Mouse (Mus musculus) forebrain, embryonic 15.5 days (tissue): ENCODE results near the gene Nectin3. TPM values are rescaled to one million over a fixed set of nuclear protein-coding genes. Genes with fewer than 3 reads are reported as not detected.
"Not testable (repeated sequence)": the region's sequence is repeated elsewhere in the genome, so short reads cannot be mapped to it uniquely, and the experiment has no call there.

Source experiments
- ATAC-seq: fragments of 200-750 bp; cut with Nextera tagmentation; replicated peaks from 2 replicates; pipeline ENCODE4 v1.8.0; 2017; ENCODE audit warnings: mild to moderate bottlenecking, moderate TSS enrichment, moderate library complexity
- H3K27ac ChIP-seq: fragments of 300-500 bp; sonication (generic); replicated peaks from 2 replicates; pipeline ENCODE4 v1.5.1; 2015; ENCODE audit warnings: mild to moderate bottlenecking, inconsistent platforms
- H3K27me3 ChIP-seq: fragments of 300-500 bp; sonication (generic); 2 replicates; pipeline ENCODE4 v1.6.1; 2015; ENCODE audit warnings: inconsistent platforms
- H3K36me3 ChIP-seq: fragments of 300-500 bp; sonication (generic); 2 replicates; pipeline ENCODE4 v1.6.1; 2015; ENCODE audit warnings: mild to moderate bottlenecking, inconsistent platforms
- H3K4me1 ChIP-seq: fragments of 300-500 bp; sonication (generic); 2 replicates; pipeline ENCODE4 v1.6.1; 2015; ENCODE audit warnings: inconsistent platforms
- H3K4me2 ChIP-seq: fragments of 300-500 bp; sonication (generic); replicated peaks from 2 replicates; pipeline ENCODE4 v1.6.1; 2015; ENCODE audit warnings: mild to moderate bottlenecking, inconsistent platforms
- H3K4me3 ChIP-seq: fragments of 300-500 bp; sonication (generic); 2 replicates; pipeline ENCODE4 v1.5.1; 2015; ENCODE audit warnings: mild to moderate bottlenecking, inconsistent platforms
- H3K9ac ChIP-seq: fragments of 300-500 bp; sonication (generic); replicated peaks from 2 replicates; pipeline ENCODE4 v1.6.1; 2015; ENCODE audit warnings: mild to moderate bottlenecking, inconsistent platforms
- H3K9me3 ChIP-seq: fragments of 300-500 bp; sonication (generic); 2 replicates; pipeline ENCODE4 v1.6.1; 2016; ENCODE audit warnings: inconsistent platforms
- whole genome bisulfite sequencing: fragments of 180-500 bp; shearing (Covaris S2); methylation state at CpG from one replicate; pipeline ENCODE4 v1.1.7; 2015; ENCODE audit warnings: mixed read lengths; 5-methylcytosine and 5-hydroxymethylcytosine counted together
- polyA plus RNA-seq: library from polyadenylated mRNA; unstranded; fragments of >200 nt; fragmentation: Nextera tagmentation; extraction: Ambion mirVana; gene quantifications from 2 replicates; pipeline ENCODE4 v1.2.1, GENCODE M21; 2015

The Nectin3 gene
- polyA plus RNA-seq, 1 experiment from 2014 or later: 27.5 TPM

GRCm38 (mm10) chr16:46407997-46408396 is 90.3 kb downstream of the Nectin3 start:
- Histone ChIP-seq H3K4me1 (0 out of 2 replicates have a peak, but pooled peaks cover 5% of the 10 kb centered on the region), H3K27me3 (no peaks in the 10 kb centered on the region), H3K36me3 (no peaks in the 10 kb centered on the region), H3K9ac (no peak overlapping the region), H3K27ac (no peak overlapping the region), H3K4me2 (no peak overlapping the region), H3K9me3 (no peaks in the 10 kb centered on the region), H3K4me3 (no peak overlapping the region)
- no peak for ATAC-seq
- 95% methylated on average over 15 of the region's 15 CpGs for WGBS

- no peak for ATAC-seq
- Histone ChIP-seq H3K9ac (no peak overlapping the region), H3K4me2 (no peak overlapping the region), H3K27ac (no peak overlapping the region), H3K9me3 (no peaks in the 10 kb centered on the region), H3K27me3 (no peaks in the 10 kb centered on the region), H3K4me3 (no peak overlapping the region), H3K36me3 (no peaks in the 10 kb centered on the region), H3K4me1 (0 out of 2 replicates have a peak, but pooled peaks cover 5% of the 10 kb centered on the region)
- WGBS: 89% methylated on average over 7 of the region's 7 CpGs
These were observed 91.3 kb downstream of the Nectin3 start for GRCm38 (mm10) chr16:46406844-46407639.

- H3K9ac ChIP-seq: no peak overlapping the region
- no peaks in the 10 kb centered on the region for H3K4me1 ChIP-seq
- H3K4me2 ChIP-seq: no peak overlapping the region
- no peak overlapping the region for H3K27ac ChIP-seq
- H3K27me3 ChIP-seq: no peaks in the 10 kb centered on the region
- no peak overlapping the region for H3K4me3 ChIP-seq
- WGBS: 97% methylated on average over 4 of the region's 4 CpGs
- H3K9me3 ChIP-seq: no peaks in the 10 kb centered on the region
- no peaks in the 10 kb centered on the region for H3K36me3 ChIP-seq
- ATAC-seq: no peak
These were observed 100.4 kb downstream of the Nectin3 start for GRCm38 (mm10) chr16:46397945-46398344.

GRCm38 (mm10) chr16:46389415-46390033 is 108.8 kb downstream of the Nectin3 start:
- H3K4me2 ChIP-seq: no peak overlapping the region
- no peak overlapping the region for H3K4me3 ChIP-seq
- ATAC-seq: no peak
- H3K9me3 ChIP-seq: no peaks in the 10 kb centered on the region
- H3K27me3 ChIP-seq: no peaks in the 10 kb centered on the region
- no peaks in the 10 kb centered on the region for H3K36me3 ChIP-seq
- no peak overlapping the region for H3K9ac ChIP-seq
- H3K27ac ChIP-seq: no peak overlapping the region
- WGBS: 55% methylated on average over 6 of the region's 6 CpGs
- H3K4me1 ChIP-seq: 0 out of 2 replicates have a peak, but pooled peaks cover 5% of the 10 kb centered on the region

GRCm38 (mm10) chr16:46388527-46389414 is 109.6 kb downstream of the Nectin3 start:
- Histone ChIP-seq H3K9me3 (no peaks in the 10 kb centered on the region), H3K4me1 (0 out of 2 replicates have a peak, but pooled peaks cover 5% of the 10 kb centered on the region), H3K4me3 (no peak overlapping the region), H3K4me2 (no peak overlapping the region), H3K27ac (no peak overlapping the region), H3K9ac (no peak overlapping the region), H3K27me3 (no peaks in the 10 kb centered on the region), H3K36me3 (no peaks in the 10 kb centered on the region)
- ATAC-seq: 0 out of 2 replicates have a peak, but pooled peaks have one; percentile 37
- 27% methylated on average over 11 of the region's 11 CpGs for WGBS

- Histone ChIP-seq H3K9ac (no peak overlapping the region), H3K27ac (no peak overlapping the region), H3K27me3 (no peaks in the 10 kb centered on the region), H3K4me3 (no peak overlapping the region), H3K9me3 (no peaks in the 10 kb centered on the region), H3K4me1 (0 out of 2 replicates have a peak, but pooled peaks cover 3% of the 10 kb centered on the region), H3K4me2 (no peak overlapping the region), H3K36me3 (no peaks in the 10 kb centered on the region)
- no peak for ATAC-seq
- 88% methylated on average over 5 of the region's 5 CpGs for WGBS
These were observed 114.0 kb downstream of the Nectin3 start for GRCm38 (mm10) chr16:46384279-46384678.

GRCm38 (mm10) chr16:46383344-46383743 is 115.0 kb downstream of the Nectin3 start:
- Histone ChIP-seq H3K4me3 (no peak overlapping the region), H3K27me3 (no peaks in the 10 kb centered on the region), H3K9ac (no peak overlapping the region), H3K36me3 (no peaks in the 10 kb centered on the region), H3K27ac (no peak overlapping the region), H3K4me2 (no peak overlapping the region), H3K9me3 (no peaks in the 10 kb centered on the region), H3K4me1 (no peaks in the 10 kb centered on the region)
- WGBS: 91% methylated on average over 4 of the region's 4 CpGs
- no peak for ATAC-seq

- Histone ChIP-seq H3K9me3 (no peaks in the 10 kb centered on the region), H3K36me3 (no peaks in the 10 kb centered on the region), H3K27ac (no peak overlapping the region), H3K9ac (no peak overlapping the region), H3K4me1 (no peaks in the 10 kb centered on the region), H3K27me3 (no peaks in the 10 kb centered on the region), H3K4me3 (no peak overlapping the region), H3K4me2 (no peak overlapping the region)
- no peak for ATAC-seq
- WGBS: 76% methylated on average over 3 of the region's 3 CpGs
These were observed 121.8 kb downstream of the Nectin3 start for GRCm38 (mm10) chr16:46376575-46376974.

- no peak for ATAC-seq
- Histone ChIP-seq H3K27ac (no peak overlapping the region), H3K27me3 (no peaks in the 10 kb centered on the region), H3K4me1 (no peaks in the 10 kb centered on the region), H3K4me2 (no peak overlapping the region), H3K36me3 (no peaks in the 10 kb centered on the region), H3K9me3 (no peaks in the 10 kb centered on the region), H3K4me3 (no peak overlapping the region), H3K9ac (no peak overlapping the region)
- WGBS: 62% methylated on average over 6 of the region's 6 CpGs
These were observed 136.3 kb downstream of the Nectin3 start for GRCm38 (mm10) chr16:46362022-46362421.

GRCm38 (mm10) chr16:46357658-46358057 is 140.7 kb downstream of the Nectin3 start:
- H3K9ac ChIP-seq, H3K4me3 ChIP-seq, H3K27me3 ChIP-seq, H3K36me3 ChIP-seq, H3K4me2 ChIP-seq, H3K4me1 ChIP-seq, H3K9me3 ChIP-seq, H3K27ac ChIP-seq: not testable (repeated sequence)
- 76% methylated on average over 2 of the region's 2 CpGs for WGBS
- ATAC-seq: peak; percentile 58; the same call in 1 of the 2 replicates

GRCm38 (mm10) chr16:46356663-46357062 is 141.7 kb downstream of the Nectin3 start:
- 41% methylated on average over 3 of the region's 3 CpGs for WGBS

More at GRCm38 (mm10) chr16:46356663-46357062, 141.7 kb downstream of the Nectin3 start:
- H3K36me3 ChIP-seq: no peaks in the 10 kb centered on the region
- H3K4me3 ChIP-seq: no peak overlapping the region
- H3K9ac ChIP-seq: no peak overlapping the region
- H3K27me3 ChIP-seq: no peaks in the 10 kb centered on the region
- no peak overlapping the region for H3K27ac ChIP-seq
- no peak for ATAC-seq
- H3K9me3 ChIP-seq: no peaks in the 10 kb centered on the region
- H3K4me1 ChIP-seq: no peaks in the 10 kb centered on the region
- H3K4me2 ChIP-seq: no peak overlapping the region
